Mouse (Mus musculus) testis, adult 2 months (tissue): ENCODE data around the gene Uri1.

Experiments used
- CTCF ChIP-seq: fragments of 200-500 bp; IDR thresholded peaks from 2 replicates; pipeline ENCODE4 v1.5.1; 2012; ENCODE audit warnings: low read depth, mild to moderate bottlenecking, inconsistent platforms, low read length, moderate library complexity; ENCODE audit not compliant: control insufficient read depth, insufficient read depth, insufficient replicate concordance
- POLR2A ChIP-seq: fragments of 200-500 bp; IDR thresholded peaks from 2 replicates; pipeline ENCODE4 v1.6.1; 2012; ENCODE audit warnings: low read depth, mild to moderate bottlenecking, inconsistent platforms, low read length, moderate library complexity; ENCODE audit not compliant: control insufficient read depth

DNA sequence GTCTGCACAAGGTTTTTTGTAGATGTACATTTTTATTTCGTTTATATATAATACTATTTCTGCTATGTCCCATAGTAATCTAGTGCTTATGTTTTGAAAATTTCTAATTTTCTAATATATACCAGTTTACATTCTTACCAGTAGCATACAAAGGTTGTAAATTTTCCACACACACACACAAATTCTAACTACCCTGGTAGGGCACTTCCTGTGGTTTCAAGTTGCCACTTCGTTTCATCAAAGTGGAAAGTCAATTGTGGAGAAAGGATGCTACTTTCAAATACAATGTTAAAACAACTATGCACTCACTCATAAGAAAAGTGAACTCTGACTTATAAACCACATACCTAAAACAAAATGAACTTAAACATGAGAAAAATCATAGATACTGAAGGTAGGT is 45.7 kb downstream of the Uri1 start:
- TF ChIP-seq CTCF (no peak), POLR2A (no peak)
